In the genomic region with DNA sequence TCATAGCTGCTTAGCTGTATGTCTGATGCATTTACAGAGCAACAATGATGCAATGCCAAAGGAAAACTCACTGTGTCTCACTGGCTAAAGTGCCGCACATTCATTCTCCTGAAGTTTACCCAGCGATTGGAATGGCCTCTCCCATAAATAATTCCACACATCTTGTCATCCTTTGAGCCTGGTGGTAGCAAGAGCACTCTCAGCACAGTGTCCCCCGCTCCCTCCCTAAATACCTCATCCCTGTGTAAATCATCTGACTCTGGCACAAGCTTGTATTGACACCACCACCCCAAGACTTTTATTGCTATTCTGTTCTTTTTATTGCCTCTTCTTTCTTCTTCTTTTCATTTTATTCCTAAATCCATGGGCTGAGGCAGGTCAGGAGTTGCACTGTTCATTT, we compare ENCODE assay signal across 25 mouse cellular contexts.
A peak's percentile ranks its signal among the peaks of the same experiment; 100 is the strongest.
DNase-seq lines count a peak whose midpoint lies in the region; ATAC-seq and TF ChIP-seq lines count a peak whose summit lies in the region.
"Had no signal": no experiment of that assay in that cellular context is flagged by ENCODE, and none has a peak within 500 bp of the region (broad histone marks: within the 10 kb centered on the region; RNA-seq: fewer than 3 reads in every experiment).

No protein-coding gene starts in this region.

- H3K9me3 ChIP-seq in kidney, postnatal 0 days (replicated peaks; ENCODE audit: low read length): no peaks in the 10 kb centered on the region
- no peaks in the 10 kb centered on the region for H3K9me3 ChIP-seq in neural tube, embryonic 13.5 days
- H3K9me3 ChIP-seq: embryonic facial prominence, embryonic 12.5 days; embryonic facial prominence, embryonic 15.5 days; forebrain, embryonic 12.5 days; forebrain, embryonic 15.5 days; hindbrain, embryonic 12.5 days had no signal

- ATAC-seq in kidney, postnatal 0 days (replicated peaks; ENCODE audit: low FRiP score, low read depth): no peak
- ATAC-seq in neural tube, embryonic 13.5 days (ENCODE audit: low read depth): peak; percentile 65; the same call in 1 of the 2 replicates
- ATAC-seq: activated CD4-positive, CD25-positive, alpha-beta regulatory T cell, adult 4 months; forebrain, embryonic 15.5 days; hindbrain, embryonic 16.5 days had no signal

- DNase-seq in embryo, embryonic 10 days (ENCODE audit: low spot score): peak; percentile 10
- DNase-seq in embryo, embryonic 11 days: no peak
- no peak for DNase-seq in kidney, postnatal 0 days (ENCODE audit: low spot score)
- DNase-seq in kidney, postnatal 10 days: no peak
- DNase-seq in right cerebral cortex, postnatal 14 days: no peak
- no peak for DNase-seq in gastrocnemius, postnatal 4 days (ENCODE audit: low spot score in 2 of 2)
- DNase-seq: adrenal gland, adult 8-10 months; adrenal gland, postnatal 25 days; cerebellum, adult 11-12 months; cerebellum, adult 8-10 months; cerebellum, postnatal 10 days; cerebellum, postnatal 36 days; gastrocnemius, postnatal 10 days; gastrocnemius, postnatal 36 days; heart, adult 11 months had no signal

- no peak for TF ChIP-seq CTCF in kidney, postnatal 0 days (IDR thresholded peaks at IDR 0.05; ENCODE audit: low read depth)

- H3K4me1 ChIP-seq in kidney, postnatal 0 days (replicated peaks; ENCODE audit: insufficient read depth, low read length): peaks cover 9% of the 10 kb centered on the region
- H3K4me1 ChIP-seq in neural tube, embryonic 13.5 days (replicated peaks): peaks cover 16% of the 10 kb centered on the region
- H3K4me1 ChIP-seq: embryonic facial prominence, embryonic 12.5 days; embryonic facial prominence, embryonic 15.5 days; forebrain, embryonic 15.5 days had no signal

- no peak overlapping the region for H3K9ac ChIP-seq in kidney, postnatal 0 days (ENCODE audit: low read depth, low read length)
- H3K9ac ChIP-seq in neural tube, embryonic 13.5 days: no peak overlapping the region
- H3K9ac ChIP-seq: embryonic facial prominence, embryonic 12.5 days; embryonic facial prominence, embryonic 15.5 days; forebrain, embryonic 12.5 days; forebrain, embryonic 15.5 days; hindbrain, embryonic 12.5 days had no signal

- no peaks in the 10 kb centered on the region for H3K36me3 ChIP-seq in kidney, postnatal 0 days (ENCODE audit: insufficient read depth, low read length)
- no peaks in the 10 kb centered on the region for H3K36me3 ChIP-seq in neural tube, embryonic 13.5 days
- H3K36me3 ChIP-seq: embryonic facial prominence, embryonic 12.5 days; embryonic facial prominence, embryonic 15.5 days; forebrain, embryonic 12.5 days; forebrain, embryonic 15.5 days; hindbrain, embryonic 12.5 days had no signal

- no peak overlapping the region for H3K4me3 ChIP-seq in kidney, postnatal 0 days (replicated peaks; ENCODE audit: low read depth, low read length)
- H3K4me3 ChIP-seq in neural tube, embryonic 13.5 days: no peak overlapping the region
- H3K4me3 ChIP-seq: embryonic facial prominence, embryonic 12.5 days; embryonic facial prominence, embryonic 15.5 days; erythroblast, embryonic 14.5 days; forebrain, embryonic 12.5 days; forebrain, embryonic 15.5 days; hindbrain, embryonic 12.5 days had no signal

- WGBS in kidney, postnatal 0 days: 35% methylated on average over 3 of the region's 3 CpGs
- WGBS in neural tube, embryonic 13.5 days: 18% methylated on average over 3 of the region's 3 CpGs

- peak overlapping the region; percentile 2; the same call in 1 of the 2 replicates for H3K27ac ChIP-seq in kidney, postnatal 0 days
- H3K27ac ChIP-seq in neural tube, embryonic 13.5 days (replicated peaks): no peak overlapping the region
- H3K27ac ChIP-seq: embryonic facial prominence, embryonic 12.5 days; embryonic facial prominence, embryonic 15.5 days; forebrain, embryonic 12.5 days; forebrain, embryonic 15.5 days; hindbrain, embryonic 12.5 days had no signal

- no peak overlapping the region for H3K4me2 ChIP-seq in kidney, postnatal 0 days (ENCODE audit: low read length)
- no peak overlapping the region for H3K4me2 ChIP-seq in neural tube, embryonic 13.5 days
- H3K4me2 ChIP-seq: embryonic facial prominence, embryonic 12.5 days; embryonic facial prominence, embryonic 15.5 days; forebrain, embryonic 12.5 days; forebrain, embryonic 15.5 days; heart, embryonic 11.5 days; hindbrain, embryonic 12.5 days had no signal

- H3K27me3 ChIP-seq in kidney, postnatal 0 days (ENCODE audit: insufficient read depth, low read length): no peaks in the 10 kb centered on the region
- H3K27me3 ChIP-seq in neural tube, embryonic 13.5 days: no peaks in the 10 kb centered on the region
- H3K27me3 ChIP-seq: embryonic facial prominence, embryonic 12.5 days; embryonic facial prominence, embryonic 15.5 days; forebrain, embryonic 12.5 days; forebrain, embryonic 15.5 days; hindbrain, embryonic 12.5 days had no signal
